Mouse (Mus musculus): ENCODE results near the gene AY761184.
"Not testable (repeated sequence)": the region's sequence is repeated elsewhere in the genome, so short reads cannot be mapped to it uniquely, and the experiment has no call there.

AY761184 gene

GRCm38 (mm10) chr8:21703545-21703944, at the start of gene AY761184:
Gene AY761184 (minus strand): TSS chr8:21703645.
- DNase-seq (ENCODE audit: low spot score in 2 of 2): not testable (repeated sequence)

- DNase-seq (ENCODE audit: low spot score in 2 of 2): not testable (repeated sequence)
These were observed 37.9 kb downstream of the AY761184 start, which contains the start of gene Defa34 for GRCm38 (mm10) chr8:21665497-21665896. Gene Defa34 (plus strand): TSS chr8:21665797.

- DNase-seq (ENCODE audit: low spot score in 2 of 2): not testable (repeated sequence)
These were observed 48.0 kb downstream of the AY761184 start, which contains the start of gene Defa17 for GRCm38 (mm10) chr8:21655480-21655879. Gene Defa17 (plus strand): TSS chr8:21655780.
